Mouse (Mus musculus) liver, embryonic 14.5 days (tissue): ENCODE measurements at regions not wholly inside any gene's neighbourhood (a gene's known extent, or its start where the extent isn't known, plus 50 kb on each side); places are given as distances from the start of the nearest gene placed in this dataset.

ENCODE experiments used
- ATAC-seq: fragments of 200-750 bp; cut with Nextera tagmentation; 2 replicates; pipeline ENCODE4 v1.8.0; 2017; ENCODE audit warnings: moderate number of reproducible peaks, mild to moderate bottlenecking, moderate library complexity; ENCODE audit not compliant: insufficient read depth
- DNase-seq, 3 experiments: peaks; one replicate each; pipeline ENCODE4 v3.0.0-alpha.2; 2012 to 2013; ENCODE audit warnings: low read depth in 3 of 3, low spot score in 3 of 3
- H3K27ac ChIP-seq: fragments of 300-500 bp; sonication (generic); 2 replicates; pipeline ENCODE4 v1.5.1; 2014; ENCODE audit warnings: moderate library complexity, mild to moderate bottlenecking, control low read depth, inconsistent platforms
- H3K27me3 ChIP-seq: fragments of 300-500 bp; sonication (generic); 2 replicates; pipeline ENCODE4 v1.6.1; 2014; ENCODE audit warnings: mild to moderate bottlenecking, low read length, moderate library complexity; ENCODE audit not compliant: control insufficient read depth, insufficient read depth
- H3K36me3 ChIP-seq: fragments of 300-500 bp; sonication (generic); replicated peaks from 2 replicates; pipeline ENCODE4 v1.6.1; 2014; ENCODE audit warnings: low read depth; ENCODE audit not compliant: control insufficient read depth, insufficient read depth
- H3K4me1 ChIP-seq, 2 experiments: fragments of 200-500 bp in 1 of 2; fragments of 300-500 bp in 1 of 2; sonication (generic) in 1 of 2; replicated peaks; 2 replicates each; pipeline ENCODE4 v1.6.1; 2012 to 2014; ENCODE audit warnings: antibody characterized with exemption in 1 of 2, inconsistent platforms in 1 of 2, low read length in 1 of 2; ENCODE audit not compliant: control insufficient read depth in 2 of 2, insufficient read depth in 2 of 2
- H3K4me2 ChIP-seq: fragments of 300-500 bp; sonication (generic); 2 replicates; pipeline ENCODE4 v1.6.1; 2014; ENCODE audit warnings: low read depth, mild to moderate bottlenecking, control low read depth, moderate library complexity
- H3K4me3 ChIP-seq, 2 experiments: fragments of 200-500 bp in 1 of 2; fragments of 300-500 bp in 1 of 2; sonication (generic) in 1 of 2; 2 replicates each; pipeline ENCODE4 v1.5.1; 2012 to 2014; ENCODE audit warnings: low read depth in 2 of 2, low read length in 2 of 2, mild to moderate bottlenecking in 2 of 2, control low read depth in 1 of 2, inconsistent platforms in 1 of 2, moderate library complexity in 1 of 2; ENCODE audit not compliant: insufficient read depth in 1 of 2
- H3K9ac ChIP-seq: fragments of 300-500 bp; sonication (generic); replicated peaks from 2 replicates; pipeline ENCODE4 v1.6.1; 2014; ENCODE audit warnings: mild to moderate bottlenecking, control low read depth, moderate library complexity
- H3K9me3 ChIP-seq: fragments of 300-500 bp; sonication (generic); 2 replicates; pipeline ENCODE4 v1.6.1; 2016; ENCODE audit warnings: low read length, mixed read lengths; ENCODE audit not compliant: control insufficient read depth
- CTCF ChIP-seq: IDR thresholded peaks from 2 replicates; pipeline ENCODE4 v1.5.1; 2016; ENCODE audit warnings: antibody characterized with exemption, low read depth, control low read depth
- EP300 ChIP-seq: IDR thresholded peaks from 2 replicates; pipeline ENCODE4 v1.6.1; 2016; ENCODE audit warnings: antibody characterized with exemption, low read depth
- WGBS: fragments of 180-500 bp; shearing (Covaris S2); extraction: QIAGEN DNeasy Blood & Tissue Kit; methylation state at CpG from one replicate; pipeline ENCODE4 v1.1.7; 2014; ENCODE audit not compliant: insufficient replicate concordance; 5-methylcytosine and 5-hydroxymethylcytosine counted together

GRCm38 (mm10) chr12:107539683-107540082, 51.3 kb downstream of the 3110018I06Rik start:
- TF ChIP-seq EP300 (no peak), CTCF (no peak)
- Histone ChIP-seq H3K36me3 (no peaks in the 10 kb centered on the region), H3K27ac (no peak overlapping the region), H3K4me2 (no peak overlapping the region), H3K4me3 (no peak overlapping the region), H3K9me3 (no peaks in the 10 kb centered on the region), H3K9ac (no peak overlapping the region), H3K27me3 (no peaks in the 10 kb centered on the region), H3K4me1 (no peaks in the 10 kb centered on the region)
- WGBS, result 48% methylated on average over 3 of the region's 3 CpGs
- DNase-seq (no peak), ATAC-seq (no peak)

- no peak for TF ChIP-seq EP300
- no peak for TF ChIP-seq CTCF
- no peak for ATAC-seq
Measured at GRCm38 (mm10) chr12:107541196-107541595, 52.8 kb downstream of the 3110018I06Rik start.

GRCm38 (mm10) chr12:107547194-107547885, 58.9 kb downstream of the 3110018I06Rik start:
- no peaks in the 10 kb centered on the region for H3K4me1 ChIP-seq
- H3K4me2 ChIP-seq, result no peak overlapping the region
- H3K9ac ChIP-seq, result no peak overlapping the region
- no peak overlapping the region for H3K4me3 ChIP-seq
- no peak for ATAC-seq
- no peaks in the 10 kb centered on the region for H3K9me3 ChIP-seq
- WGBS, result 48% methylated on average over 5 of the region's 5 CpGs
- DNase-seq, result no peak
- no peaks in the 10 kb centered on the region for H3K36me3 ChIP-seq
- TF ChIP-seq EP300 (no peak), CTCF (no peak)
- H3K27me3 ChIP-seq, result no peaks in the 10 kb centered on the region
- no peak overlapping the region for H3K27ac ChIP-seq

More at GRCm38 (mm10) chr12:107541196-107541595, 52.8 kb downstream of the 3110018I06Rik start:
- Histone ChIP-seq H3K4me3 (no peak overlapping the region), H3K27ac (no peak overlapping the region), H3K9ac (no peak overlapping the region), H3K4me2 (no peak overlapping the region), H3K27me3 (no peaks in the 10 kb centered on the region), H3K36me3 (no peaks in the 10 kb centered on the region), H3K4me1 (no peaks in the 10 kb centered on the region), H3K9me3 (no peaks in the 10 kb centered on the region)
- WGBS, result 43% methylated on average over 5 of the region's 5 CpGs
- no peak for DNase-seq

GRCm38 (mm10) chr12:107547886-107548448, 59.5 kb downstream of the 3110018I06Rik start:
- no peaks in the 10 kb centered on the region for H3K4me1 ChIP-seq
- no peaks in the 10 kb centered on the region for H3K27me3 ChIP-seq
- no peak overlapping the region for H3K4me2 ChIP-seq
- H3K9ac ChIP-seq, result no peak overlapping the region
- DNase-seq, result no peak
- no peaks in the 10 kb centered on the region for H3K9me3 ChIP-seq
- no peak overlapping the region for H3K27ac ChIP-seq
- 60% methylated on average over 3 of the region's 3 CpGs for WGBS
- TF ChIP-seq CTCF (no peak), EP300 (no peak)
- no peak for ATAC-seq
- H3K36me3 ChIP-seq, result no peaks in the 10 kb centered on the region
- no peak overlapping the region for H3K4me3 ChIP-seq

- Histone ChIP-seq H3K4me2 (no peak overlapping the region), H3K9me3 (no peaks in the 10 kb centered on the region), H3K4me3 (no peak overlapping the region), H3K27me3 (no peaks in the 10 kb centered on the region), H3K9ac (no peak overlapping the region), H3K27ac (no peak overlapping the region), H3K4me1 (no peaks in the 10 kb centered on the region), H3K36me3 (no peaks in the 10 kb centered on the region)
- DNase-seq, result no peak
- 0 out of 2 replicates have a peak, but pooled peaks have one; percentile 18 for TF ChIP-seq EP300
- no peak for TF ChIP-seq CTCF
- ATAC-seq, result peak; percentile 43; the same call in 1 of the 2 replicates
- WGBS, result 63% methylated on average over 25 of the region's 25 CpGs
Measured at GRCm38 (mm10) chr12:107549452-107550296, 61.2 kb downstream of the 3110018I06Rik start.
